Mouse (Mus musculus) stomach, postnatal 0 days (tissue): ENCODE data around the gene Actr1a. TPM values are rescaled to one million over a fixed set of nuclear protein-coding genes. Genes with fewer than 3 reads are reported as not detected.
A peak's percentile ranks its signal among the peaks of the same experiment; 100 is the strongest.

ENCODE experiments used
- ATAC-seq: fragments of 200-750 bp; cut with Nextera tagmentation; 2 replicates; pipeline ENCODE4 v1.8.0; 2017; ENCODE audit not compliant: low FRiP score, low TSS enrichment
- DNase-seq: peaks from one replicate; pipeline ENCODE4 v3.0.0-alpha.2; 2016; ENCODE audit warnings: low spot score
- H3K27ac ChIP-seq: fragments of 300-500 bp; sonication (generic); replicated peaks from 2 replicates; pipeline ENCODE4 v1.5.1; 2014; ENCODE audit warnings: mild to moderate bottlenecking, control low read depth
- H3K27me3 ChIP-seq: fragments of 300-500 bp; sonication (generic); 2 replicates; pipeline ENCODE4 v1.6.1; 2014; ENCODE audit warnings: low read length; ENCODE audit not compliant: control insufficient read depth, insufficient read depth
- H3K36me3 ChIP-seq: fragments of 300-500 bp; sonication (generic); 2 replicates; pipeline ENCODE4 v1.6.1; 2014; ENCODE audit warnings: low read length, mixed read lengths; ENCODE audit not compliant: control insufficient read depth, insufficient read depth
- H3K4me1 ChIP-seq: fragments of 300-500 bp; sonication (generic); replicated peaks from 2 replicates; pipeline ENCODE4 v1.6.1; 2014; ENCODE audit warnings: antibody characterized with exemption; ENCODE audit not compliant: control insufficient read depth, insufficient read depth
- H3K4me2 ChIP-seq: fragments of 300-500 bp; sonication (generic); replicated peaks from 2 replicates; pipeline ENCODE4 v1.6.1; 2014; ENCODE audit warnings: low read depth, mild to moderate bottlenecking, control low read depth, moderate library complexity
- H3K4me3 ChIP-seq: fragments of 300-500 bp; sonication (generic); 2 replicates; pipeline ENCODE4 v1.5.1; 2014; ENCODE audit warnings: low read depth, low read length, control low read depth
- H3K9ac ChIP-seq: fragments of 300-500 bp; sonication (generic); 2 replicates; pipeline ENCODE4 v1.6.1; 2014; ENCODE audit warnings: mild to moderate bottlenecking, low read length, control low read depth, mixed read lengths
- H3K9me3 ChIP-seq: fragments of 300-500 bp; sonication (generic); 2 replicates; pipeline ENCODE4 v1.6.1; 2016; ENCODE audit warnings: low read length; ENCODE audit not compliant: control insufficient read depth
- CTCF ChIP-seq: IDR thresholded peaks from 2 replicates; pipeline ENCODE4 v1.5.1; 2016; ENCODE audit warnings: antibody characterized with exemption, low read depth, mild to moderate bottlenecking, moderate library complexity
- EP300 ChIP-seq: optimal IDR thresholded peaks from 2 replicates; pipeline ENCODE3; 2016; ENCODE audit warnings: antibody characterized with exemption
- WGBS: fragments of 180-500 bp; shearing (Covaris S2); extraction: QIAGEN DNeasy Blood & Tissue Kit; methylation state at CpG from one replicate; pipeline ENCODE4 v1.1.7; 2014; 5-methylcytosine and 5-hydroxymethylcytosine counted together
- polyA plus RNA-seq: library from polyadenylated mRNA; unstranded; fragments of >200 nt; fragmentation: Nextera tagmentation; extraction: Ambion mirVana; gene quantifications from 2 replicates; pipeline ENCODE4 v1.2.1, GENCODE M21; 2015

Actr1a gene
- polyA plus RNA-seq, 1 experiment from 2014 or later = 90.1 TPM

GRCm38 (mm10) chr19:46406592-46407386, 11.2 kb upstream of the Actr1a start:
- whole genome bisulfite sequencing = 73% methylated on average over 8 of the region's 8 CpGs
- 0 out of 2 replicates have a peak, but pooled peaks cover 2% of the 10 kb centered on the region for H3K4me1 ChIP-seq

DNA sequence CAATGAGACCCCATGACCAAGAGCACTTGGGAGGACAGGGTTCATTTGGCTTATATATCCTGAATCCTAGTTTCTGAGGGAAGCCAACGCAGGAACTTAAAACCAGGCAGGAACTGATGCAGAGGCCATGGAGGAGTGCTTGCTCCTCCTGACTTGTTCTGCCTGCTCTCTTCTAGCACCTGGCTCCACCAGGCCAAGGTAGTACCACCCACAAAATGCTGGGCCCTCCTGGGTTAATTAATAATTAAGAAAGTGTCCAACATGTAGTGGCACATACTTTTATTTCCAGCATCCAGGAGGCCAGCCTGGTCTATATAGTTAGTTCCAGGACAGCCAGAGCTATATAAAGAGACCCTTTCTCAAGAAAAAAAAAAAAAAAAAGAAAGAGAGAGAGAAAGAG, 8.5 kb upstream of the Actr1a start:
- no peaks in the 10 kb centered on the region for H3K27me3 ChIP-seq
- H3K36me3 ChIP-seq = peaks cover 13% of the 10 kb centered on the region
- DNase-seq (no peak), ATAC-seq (no peak)
- no peak overlapping the region for H3K27ac ChIP-seq
- WGBS = 77% methylated on average over 1 of the region's 1 CpGs
- TF ChIP-seq CTCF (no peak), EP300 (no peak)
- no peak overlapping the region for H3K4me3 ChIP-seq
- no peaks in the 10 kb centered on the region for H3K9me3 ChIP-seq
- H3K4me2 ChIP-seq = no peak overlapping the region
- no peak overlapping the region for H3K9ac ChIP-seq
- H3K4me1 ChIP-seq = no peaks in the 10 kb centered on the region

More at GRCm38 (mm10) chr19:46406592-46407386, 11.2 kb upstream of the Actr1a start:
- no peak for DNase-seq
- peaks cover 9% of the 10 kb centered on the region for H3K36me3 ChIP-seq
- peak overlapping the region; percentile 45; the same call in 1 of the 2 replicates for H3K27ac ChIP-seq
- no peak overlapping the region for H3K4me2 ChIP-seq
- no peaks in the 10 kb centered on the region for H3K9me3 ChIP-seq
- H3K9ac ChIP-seq = no peak overlapping the region
- ATAC-seq = no peak
- no peak overlapping the region for H3K4me3 ChIP-seq
- TF ChIP-seq CTCF (peak; percentile 17; the same call in 1 of the 2 replicates), EP300 (no peak)
- no peaks in the 10 kb centered on the region for H3K27me3 ChIP-seq

GRCm38 (mm10) chr19:46400558-46400957, 5.0 kb upstream of the Actr1a start:
- H3K4me1 ChIP-seq = 0 out of 2 replicates have a peak, but pooled peaks cover 4% of the 10 kb centered on the region
- H3K9ac ChIP-seq = no peak overlapping the region
- no peak for DNase-seq
- H3K27me3 ChIP-seq = no peaks in the 10 kb centered on the region
- H3K27ac ChIP-seq = no peak overlapping the region
- H3K4me2 ChIP-seq = no peak overlapping the region
- H3K36me3 ChIP-seq = peaks cover 10% of the 10 kb centered on the region
- WGBS = 75% methylated on average over 7 of the region's 7 CpGs
- H3K4me3 ChIP-seq = no peak overlapping the region
- no peak for ATAC-seq
- no peak for TF ChIP-seq EP300
- no peak for TF ChIP-seq CTCF
- H3K9me3 ChIP-seq = no peaks in the 10 kb centered on the region

- WGBS = 64% methylated on average over 7 of the region's 7 CpGs
- DNase-seq = no peak
- Histone ChIP-seq H3K9me3 (no peaks in the 10 kb centered on the region), H3K4me3 (no peak overlapping the region), H3K27me3 (no peaks in the 10 kb centered on the region), H3K36me3 (peaks cover 10% of the 10 kb centered on the region), H3K27ac (no peak overlapping the region), H3K4me1 (0 out of 2 replicates have a peak, but pooled peaks cover 4% of the 10 kb centered on the region), H3K4me2 (no peak overlapping the region), H3K9ac (no peak overlapping the region)
- ATAC-seq = no peak
- no peak for TF ChIP-seq EP300
- TF ChIP-seq CTCF = no peak
Measured at GRCm38 (mm10) chr19:46399886-46400285, 4.3 kb upstream of the Actr1a start.

- Histone ChIP-seq H3K4me3 (no peak overlapping the region), H3K9ac (no peak overlapping the region), H3K4me2 (no peak overlapping the region), H3K4me1 (peaks cover 5% of the 10 kb centered on the region; the same call in 1 of the 2 replicates), H3K9me3 (no peaks in the 10 kb centered on the region), H3K27ac (no peak overlapping the region), H3K27me3 (no peaks in the 10 kb centered on the region), H3K36me3 (peaks cover 10% of the 10 kb centered on the region)
- ATAC-seq (no peak), DNase-seq (no peak)
- TF ChIP-seq CTCF = no peak
- no peak for TF ChIP-seq EP300
- 84% methylated on average over 6 of the region's 6 CpGs for WGBS
Measured at GRCm38 (mm10) chr19:46399372-46399771, 3.8 kb upstream of the Actr1a start.

- 38% methylated on average over 3 of the region's 3 CpGs for WGBS
- Histone ChIP-seq H3K4me2 (peak overlapping the region; percentile 88), H3K4me3 (peak overlapping the region; percentile 87), H3K9ac (peak overlapping the region; percentile 80; the same call in 1 of the 2 replicates), H3K27me3 (no peaks in the 10 kb centered on the region), H3K9me3 (no peaks in the 10 kb centered on the region), H3K27ac (no peak overlapping the region), H3K4me1 (peaks cover 7% of the 10 kb centered on the region; the same call in 1 of the 2 replicates), H3K36me3 (peaks cover 5% of the 10 kb centered on the region)
- no peak for ATAC-seq
- no peak for TF ChIP-seq CTCF
- no peak for TF ChIP-seq EP300
- DNase-seq = no peak
Measured at GRCm38 (mm10) chr19:46398401-46398800, 2.9 kb upstream of the Actr1a start.
